Mouse (Mus musculus): ENCODE results near the gene Tmem136.
A peak's percentile ranks its signal among the peaks of the same experiment; 100 is the strongest.
"Not testable (repeated sequence)": the region's sequence is repeated elsewhere in the genome, so short reads cannot be mapped to it uniquely, and the experiment has no call there.

Tmem136 gene

DNA sequence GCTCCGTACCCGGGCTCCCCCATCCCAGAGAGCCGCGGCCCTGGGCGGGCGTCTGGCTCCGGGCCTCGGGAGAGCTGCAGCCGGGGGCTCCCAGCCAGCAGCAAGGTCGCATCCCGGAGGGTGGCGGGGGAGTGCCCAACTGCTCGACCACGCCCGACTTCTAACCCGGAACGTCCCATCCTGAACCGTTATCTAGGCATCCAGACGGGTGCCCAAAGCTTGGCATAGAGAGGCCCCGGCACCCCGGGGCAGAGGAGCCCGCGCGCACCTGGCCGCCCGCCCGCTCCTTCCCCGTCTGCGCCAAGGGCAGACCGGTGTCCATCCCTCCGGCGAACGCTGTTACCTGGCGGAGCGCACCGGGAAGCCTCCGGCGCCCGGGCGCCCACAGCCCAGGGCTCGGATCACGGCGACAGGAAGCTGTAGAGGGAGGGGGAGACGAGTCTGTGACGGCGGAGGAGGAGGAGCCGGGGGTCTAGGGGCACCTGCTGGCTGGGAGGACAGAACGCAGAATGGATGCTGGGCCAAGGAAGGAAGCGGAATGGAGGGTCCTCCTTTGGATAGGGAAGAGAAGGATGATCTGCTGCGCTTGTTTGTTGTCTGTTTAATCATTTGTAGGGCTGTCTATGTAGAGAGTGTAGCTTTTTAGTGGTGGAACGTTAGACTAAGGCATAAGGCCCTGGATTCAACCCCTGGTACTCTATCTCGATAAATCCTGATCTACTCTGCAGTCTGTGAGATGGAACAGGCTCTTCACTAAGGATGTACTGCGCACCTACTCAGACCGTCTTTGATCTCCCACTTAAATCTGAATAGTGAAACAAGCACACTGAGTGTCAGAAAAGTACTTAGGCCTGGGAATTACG, at the start of gene Tmem136:
Gene Tmem136 (minus strand): TSS at position 437 of the 863 bp plus-strand sequence.
- peak; percentile 82 for DNase-seq (ENCODE audit: inconsistent ontology term)

DNA sequence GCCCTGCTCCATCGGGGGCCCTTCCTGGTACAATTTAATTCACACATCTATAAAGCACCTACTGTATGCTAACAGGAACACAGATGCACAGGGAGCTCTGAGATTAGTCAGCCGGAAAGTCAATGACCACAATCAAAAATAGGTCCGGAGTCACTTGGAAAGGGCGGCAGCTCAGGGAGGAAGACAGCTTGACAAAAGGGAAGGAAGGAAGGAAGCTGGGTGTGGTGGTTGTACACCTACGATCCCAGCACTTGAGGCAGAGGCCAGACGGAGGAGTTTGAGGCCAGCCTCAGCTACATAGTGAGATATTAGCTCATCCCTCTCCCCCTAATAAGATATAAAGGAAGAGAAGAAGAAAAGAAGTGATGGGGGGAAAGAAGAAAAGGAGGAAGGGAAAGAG, 39.6 kb upstream of the Tmem136 start:
- DNase-seq (ENCODE audit: inconsistent ontology term) = no peak

DNA sequence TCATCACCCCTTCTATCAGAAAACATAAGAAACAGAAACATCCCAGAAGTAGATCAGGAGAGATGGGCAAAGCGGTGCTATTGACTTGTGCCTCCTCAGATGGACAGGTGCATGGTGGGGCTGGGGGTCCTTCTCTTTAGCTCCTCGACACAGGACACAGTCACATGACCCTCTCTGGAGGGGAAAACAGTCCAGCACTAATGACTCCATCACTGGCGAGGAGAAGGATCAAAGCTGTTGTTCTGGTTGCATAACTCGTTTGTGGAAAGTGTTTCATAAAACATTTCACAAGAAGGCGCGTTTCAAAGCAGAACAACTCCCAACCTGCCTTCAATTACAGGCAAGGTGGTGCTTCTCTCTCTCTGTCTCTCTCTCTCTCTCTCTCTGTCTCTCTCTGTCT, 35.4 kb upstream of the Tmem136 start:
- DNase-seq (ENCODE audit: inconsistent ontology term) = no peak

DNA sequence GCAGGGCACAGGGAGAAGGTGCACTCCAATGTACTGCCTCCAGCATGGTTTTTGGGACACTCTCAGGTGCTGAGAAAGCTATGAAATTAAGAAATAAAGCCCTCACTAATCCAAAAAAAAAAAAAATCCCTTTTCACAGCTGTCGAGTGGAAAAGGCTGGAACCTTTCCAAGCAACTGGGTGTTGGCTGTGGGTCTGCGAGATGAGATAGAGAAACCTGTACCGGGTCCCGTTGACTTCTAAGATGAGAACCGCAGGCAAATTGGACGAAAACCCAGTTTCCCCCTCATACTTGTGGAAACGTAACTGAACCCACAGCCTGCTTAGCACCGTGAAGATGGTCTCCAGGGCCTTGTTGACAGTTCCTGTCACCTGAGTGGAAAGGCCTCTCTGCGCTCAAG, 34.6 kb upstream of the Tmem136 start:
- DNase-seq (ENCODE audit: inconsistent ontology term) = no peak

DNA sequence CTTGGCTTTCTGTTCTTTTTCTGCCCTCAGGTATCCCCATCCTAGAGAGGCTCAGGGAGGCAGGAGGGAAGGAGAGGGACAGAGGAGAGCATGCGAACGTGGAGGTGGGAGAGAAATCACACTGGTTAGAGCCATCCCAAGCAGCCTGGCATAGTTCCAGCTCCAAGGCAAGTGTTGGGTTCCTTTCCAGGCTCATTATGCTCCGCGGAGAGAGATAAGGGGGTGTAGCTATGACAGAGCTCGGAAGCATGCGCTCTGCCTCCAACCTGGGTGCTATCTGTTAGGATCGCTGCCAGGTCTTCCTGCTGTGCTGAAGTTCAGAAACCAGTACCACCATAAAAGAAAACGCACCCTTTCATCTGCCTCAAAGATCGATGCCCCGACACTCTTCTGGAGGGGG, 33.7 kb upstream of the Tmem136 start:
- no peak for DNase-seq (ENCODE audit: inconsistent ontology term)

DNA sequence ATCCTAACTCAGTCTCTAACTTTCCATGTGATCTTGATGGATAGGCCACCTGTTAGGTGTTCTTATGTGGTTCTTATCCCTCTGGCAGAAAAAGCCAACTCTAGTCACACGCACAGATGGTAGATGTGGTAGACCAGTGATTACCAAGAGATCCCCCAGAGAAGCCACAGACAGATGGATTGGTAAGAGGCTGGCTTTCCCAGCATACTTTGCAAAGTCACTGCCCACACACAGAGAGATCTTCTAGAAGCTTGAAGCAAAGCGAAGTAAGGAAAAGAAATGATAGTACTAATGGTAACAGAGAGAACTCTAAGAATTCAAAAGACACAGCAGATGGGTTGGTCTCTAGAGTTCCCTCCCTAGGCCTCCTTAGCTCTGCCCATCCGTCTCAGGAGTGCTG, 33.1 kb upstream of the Tmem136 start:
- DNase-seq (ENCODE audit: inconsistent ontology term) = no peak

DNA sequence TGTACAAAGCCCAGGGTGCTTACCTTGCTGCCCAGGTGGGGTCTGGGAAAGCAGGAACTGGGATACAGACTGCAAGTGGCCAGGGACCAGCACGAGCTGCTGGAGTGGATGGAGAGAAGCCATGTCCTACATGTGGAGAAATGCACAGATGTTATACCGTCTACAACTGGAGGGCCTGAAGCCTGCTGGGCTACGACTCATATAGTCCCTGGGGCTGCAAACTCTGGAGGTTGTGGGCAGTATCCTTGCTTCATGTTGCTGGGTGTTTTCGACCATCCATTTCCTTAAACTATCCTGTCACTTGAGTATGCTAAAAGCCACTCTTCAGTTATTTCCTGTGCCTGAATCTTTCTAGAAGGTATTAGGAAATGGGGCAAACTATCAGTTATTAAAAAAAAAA, 28.8 kb upstream of the Tmem136 start:
- DNase-seq (ENCODE audit: inconsistent ontology term) = no peak

DNA sequence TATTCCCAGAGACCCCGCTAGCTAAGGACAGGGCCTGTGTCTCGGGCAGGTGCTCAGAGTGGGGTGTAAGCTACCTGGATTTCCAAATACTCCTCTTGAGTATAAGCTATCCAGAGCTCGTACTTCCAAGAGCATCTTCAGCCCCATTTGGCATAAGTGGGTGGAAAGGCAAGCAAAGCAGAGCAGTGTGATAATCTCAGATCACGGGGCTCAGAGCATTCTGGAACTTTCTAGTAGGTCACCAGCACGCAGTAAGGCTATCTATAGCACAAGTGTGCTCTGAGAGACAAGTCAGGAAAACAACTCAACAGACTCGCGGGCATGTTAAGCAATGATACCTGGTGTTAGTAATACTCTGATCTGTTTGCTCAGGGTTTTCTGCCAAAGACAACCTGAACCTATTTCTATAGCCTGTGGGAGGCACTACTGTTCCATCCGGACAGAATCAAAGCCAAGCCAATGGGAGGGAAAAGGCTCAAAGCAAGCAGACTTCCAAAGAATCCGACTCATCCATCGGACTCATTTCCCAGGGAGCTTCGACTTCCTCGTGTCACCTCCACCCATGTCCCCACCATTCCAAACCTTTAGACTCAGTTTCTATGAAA, 27.9 kb upstream of the Tmem136 start:
- DNase-seq (ENCODE audit: inconsistent ontology term) = peak; percentile 10

DNA sequence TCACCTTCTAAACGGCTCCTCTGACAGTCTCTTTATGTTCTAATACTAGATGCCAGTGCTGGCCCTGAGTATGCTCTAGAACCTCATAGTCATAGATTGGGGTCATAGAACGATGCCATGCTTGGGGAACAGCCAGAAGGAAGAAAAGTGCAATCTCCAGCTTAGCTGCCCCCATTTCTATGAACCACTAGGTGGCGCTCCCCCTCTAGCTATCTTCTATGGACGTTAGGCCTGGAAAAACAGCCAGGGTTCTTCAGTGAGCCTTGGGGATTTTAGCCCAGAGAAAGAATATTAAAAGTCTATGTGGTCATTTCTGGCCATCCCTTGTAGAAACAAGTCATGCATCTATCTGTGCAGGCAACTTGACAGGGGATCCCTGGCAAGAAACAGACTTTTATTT, 25.5 kb upstream of the Tmem136 start:
- peak; percentile 65 for DNase-seq (ENCODE audit: inconsistent ontology term)

DNA sequence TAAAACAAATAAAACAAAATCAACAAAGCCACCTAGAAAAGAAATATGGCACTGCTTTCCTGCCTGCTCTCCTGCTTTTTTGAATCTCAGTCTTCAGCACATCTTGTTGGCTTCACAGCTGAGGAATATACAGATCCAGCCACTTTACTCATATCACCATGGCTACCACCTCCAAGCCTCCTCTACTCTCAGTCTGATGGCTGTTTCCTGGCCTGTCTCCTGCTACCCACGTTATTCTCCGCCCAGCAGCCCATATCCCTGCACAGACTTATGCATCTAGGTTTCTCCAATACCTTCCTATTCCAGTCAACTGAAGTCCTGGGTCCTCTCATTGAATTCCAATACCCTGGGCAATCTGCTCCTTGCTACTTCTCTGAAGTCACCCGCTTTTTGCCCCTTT, 17.2 kb upstream of the Tmem136 start:
- no peak for DNase-seq (ENCODE audit: inconsistent ontology term)

DNA sequence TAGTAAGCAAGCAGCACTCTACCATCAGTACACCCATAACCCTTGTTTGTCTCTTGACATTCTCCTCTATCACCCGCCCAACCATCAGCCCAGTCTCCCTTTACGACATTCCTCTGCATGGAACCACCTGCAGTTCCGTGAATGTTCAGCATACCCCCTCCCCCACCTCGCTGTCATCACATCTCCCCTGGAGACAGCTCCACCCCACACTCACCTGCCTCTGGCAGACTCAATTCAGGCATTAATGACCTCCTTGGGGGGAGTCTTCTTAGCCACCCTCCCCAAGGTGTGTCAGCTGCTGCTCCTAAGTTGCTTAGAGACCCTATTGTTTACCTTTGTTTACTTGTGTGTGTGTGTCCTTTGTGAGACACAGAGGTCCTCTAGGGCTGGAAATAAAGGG, 16.0 kb upstream of the Tmem136 start:
- DNase-seq (ENCODE audit: inconsistent ontology term) = no peak

DNA sequence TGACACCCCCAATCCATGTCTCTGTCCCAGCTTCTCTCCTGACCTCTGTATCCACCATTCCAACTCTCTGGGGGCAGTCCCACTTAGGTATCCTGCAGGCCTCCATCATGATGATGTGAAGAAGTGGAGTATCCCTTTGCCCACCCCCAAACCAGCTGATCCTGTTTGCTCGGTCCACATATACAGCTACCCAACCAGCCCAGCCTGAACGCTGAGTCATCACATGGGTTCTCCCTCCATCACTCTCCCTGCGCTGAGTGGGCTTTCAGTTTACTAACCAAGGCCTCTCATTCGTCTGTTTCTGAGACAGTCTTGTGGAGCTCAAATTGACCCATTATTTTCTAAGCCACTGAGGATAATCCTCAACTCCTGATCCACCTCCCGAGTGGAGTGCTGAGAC, 15.6 kb upstream of the Tmem136 start:
- DNase-seq (ENCODE audit: inconsistent ontology term) = no peak

DNA sequence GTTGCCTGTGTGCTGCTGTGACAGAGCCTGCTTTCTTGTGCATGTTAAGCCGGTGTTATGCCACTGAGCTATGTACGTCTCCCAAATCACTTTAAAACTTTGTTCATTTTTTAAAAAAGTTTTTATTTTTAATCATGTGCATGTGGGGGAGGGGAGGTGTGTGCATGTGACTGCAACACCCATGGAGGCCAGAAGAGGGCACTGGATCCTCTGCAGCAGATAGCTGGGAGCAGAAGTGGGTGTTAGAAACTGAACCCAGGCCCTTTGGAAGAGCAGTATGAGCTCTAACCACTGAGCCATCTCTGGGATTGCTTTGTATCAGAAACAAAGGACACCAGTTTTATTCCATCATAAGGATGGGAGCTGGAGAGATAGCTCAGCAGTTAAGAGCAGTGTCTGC, 14.3 kb upstream of the Tmem136 start:
- DNase-seq (ENCODE audit: inconsistent ontology term) = no peak

DNA sequence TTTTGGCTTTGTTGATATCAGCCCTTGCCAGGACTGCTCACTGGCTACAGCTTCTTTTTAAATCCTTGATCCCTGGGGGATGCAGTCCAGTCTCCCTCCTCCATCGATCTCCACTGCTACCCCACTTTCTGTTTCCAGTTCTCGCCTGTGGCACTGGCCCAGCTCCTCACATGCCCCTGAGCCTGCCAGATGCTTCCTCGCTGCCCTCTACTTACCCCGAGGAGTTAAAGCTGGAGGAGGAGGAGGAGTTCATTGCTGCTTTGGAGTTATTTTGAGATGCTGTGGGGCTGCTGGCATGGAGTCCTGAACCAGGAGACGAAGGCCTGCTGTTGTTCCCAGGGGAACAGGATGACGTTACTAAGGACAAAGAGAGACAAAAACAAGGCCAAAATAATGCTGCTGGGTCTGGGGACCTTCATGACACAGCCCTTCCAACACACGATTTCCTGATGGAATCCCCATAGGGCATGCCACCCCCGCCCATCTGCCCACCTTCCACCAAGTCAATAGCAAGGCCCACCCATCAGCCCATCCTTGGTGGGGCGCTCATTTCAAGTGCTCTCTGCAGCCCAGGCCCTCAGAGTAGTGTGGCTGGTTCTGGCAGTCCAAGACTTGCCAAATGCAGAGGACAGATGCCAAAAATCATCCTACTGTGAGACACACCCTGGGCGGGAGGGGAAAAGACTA, 10.9 kb upstream of the Tmem136 start:
- no peak for DNase-seq (ENCODE audit: inconsistent ontology term)

DNA sequence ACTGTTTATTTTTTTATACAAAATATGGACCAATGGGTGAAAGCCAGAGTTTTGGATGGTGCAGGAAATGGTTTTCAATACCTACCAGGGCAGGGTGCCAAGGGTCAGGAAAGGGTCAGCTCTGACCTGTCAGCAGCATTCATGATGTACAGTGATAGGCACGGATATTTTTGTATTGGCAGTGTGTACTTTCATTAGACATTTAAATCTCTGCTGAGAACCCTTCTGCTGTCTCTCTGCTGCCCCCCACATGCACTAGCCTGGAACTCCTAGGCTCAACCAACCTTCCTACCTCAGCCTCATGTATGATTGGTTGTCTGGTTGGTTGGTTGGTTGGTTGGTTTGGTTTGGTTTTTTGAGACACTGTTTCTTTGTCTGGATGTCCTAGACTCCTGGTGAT, 6.0 kb upstream of the Tmem136 start:
- DNase-seq (ENCODE audit: inconsistent ontology term) = no peak

DNA sequence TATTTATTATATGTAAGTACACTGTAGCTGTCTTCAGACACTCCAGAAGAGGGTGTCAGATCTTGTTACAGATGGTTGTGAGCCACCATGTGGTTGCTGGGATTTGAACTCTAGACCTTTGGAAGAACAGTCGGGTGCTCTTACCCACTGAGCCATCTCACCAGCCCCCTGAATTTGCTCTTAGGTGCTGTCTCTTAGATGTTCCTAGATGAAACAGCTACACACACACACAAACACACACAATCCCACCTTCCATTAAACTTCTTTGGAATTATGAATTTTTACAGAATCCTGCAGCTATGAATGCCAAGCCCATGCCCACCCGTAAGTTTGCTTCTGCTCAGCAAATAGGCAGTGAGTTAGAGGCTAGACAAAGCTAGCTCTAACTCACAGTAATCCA, 5.6 kb upstream of the Tmem136 start:
- not testable (repeated sequence) for DNase-seq (ENCODE audit: inconsistent ontology term)

DNA sequence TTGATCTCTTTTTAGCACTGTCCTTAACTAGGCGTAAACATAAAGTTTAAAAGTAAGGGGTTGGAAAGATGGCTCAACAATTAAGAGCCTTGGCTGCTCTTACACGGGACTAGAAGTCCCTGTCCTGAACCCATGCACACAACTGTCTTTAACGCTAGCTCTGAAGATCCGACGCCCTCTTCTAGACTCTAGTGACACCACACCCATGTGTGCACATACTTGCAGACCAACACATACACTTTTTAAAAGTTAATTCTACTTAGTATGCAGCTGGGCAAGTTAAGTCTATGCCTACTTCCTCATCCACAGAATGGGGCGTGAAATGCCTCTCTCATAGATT, 597 bp upstream of the Tmem136 start:
- no peak for DNase-seq (ENCODE audit: inconsistent ontology term)

DNA sequence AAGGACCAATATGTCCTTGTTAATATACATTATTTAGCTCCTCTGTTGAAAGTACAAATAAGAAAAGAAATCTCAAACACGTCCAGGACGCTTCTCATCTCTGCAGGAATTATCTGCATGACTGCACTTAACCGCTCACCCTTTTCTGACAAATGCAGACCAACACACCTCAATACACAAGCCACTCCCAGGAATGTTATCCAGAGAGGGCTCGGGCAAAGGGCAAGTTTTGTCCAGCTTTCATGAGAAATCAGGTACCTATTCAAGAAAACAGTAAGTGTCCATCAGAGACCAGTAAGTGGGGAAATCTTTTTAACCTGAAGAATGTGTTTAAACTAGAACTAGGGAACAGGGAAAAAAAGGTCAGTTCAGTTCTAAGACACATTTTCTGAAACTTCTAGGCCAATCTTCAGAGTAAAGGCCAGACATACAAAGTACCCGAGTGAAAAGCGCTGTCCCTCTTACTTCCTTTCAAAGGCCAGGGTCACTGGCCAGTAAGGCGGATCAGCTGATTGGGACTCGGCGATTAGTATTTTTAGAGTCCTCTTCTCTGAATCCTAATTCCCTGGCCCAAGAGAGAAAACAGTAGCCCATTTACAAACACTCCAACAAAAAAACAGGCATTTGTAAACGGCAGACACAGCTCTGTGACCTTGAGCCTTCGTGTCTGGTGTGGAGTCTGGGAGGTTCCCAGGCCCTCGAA, 788 bp downstream of the Tmem136 start:
- DNase-seq (ENCODE audit: inconsistent ontology term) = no peak

DNA sequence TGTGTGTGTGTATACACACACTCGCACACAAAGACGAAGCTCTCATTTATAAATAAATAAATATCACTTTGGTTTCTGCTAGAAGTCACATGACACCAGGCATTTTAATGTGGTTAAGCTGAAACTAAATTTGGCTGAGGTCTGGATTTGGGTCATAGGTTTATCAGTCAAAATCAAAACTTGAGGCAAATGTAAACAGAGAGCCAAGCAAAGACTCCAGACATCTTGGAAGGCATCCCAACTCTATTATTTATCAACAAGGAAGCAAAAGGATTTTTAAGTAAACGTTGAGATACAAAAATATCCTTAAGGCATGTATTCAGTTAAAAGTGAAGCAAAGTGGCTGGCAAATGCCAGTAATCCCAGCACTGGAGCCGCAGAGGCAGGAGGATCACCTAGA, 1.5 kb downstream of the Tmem136 start:
- DNase-seq (ENCODE audit: inconsistent ontology term) = no peak

DNA sequence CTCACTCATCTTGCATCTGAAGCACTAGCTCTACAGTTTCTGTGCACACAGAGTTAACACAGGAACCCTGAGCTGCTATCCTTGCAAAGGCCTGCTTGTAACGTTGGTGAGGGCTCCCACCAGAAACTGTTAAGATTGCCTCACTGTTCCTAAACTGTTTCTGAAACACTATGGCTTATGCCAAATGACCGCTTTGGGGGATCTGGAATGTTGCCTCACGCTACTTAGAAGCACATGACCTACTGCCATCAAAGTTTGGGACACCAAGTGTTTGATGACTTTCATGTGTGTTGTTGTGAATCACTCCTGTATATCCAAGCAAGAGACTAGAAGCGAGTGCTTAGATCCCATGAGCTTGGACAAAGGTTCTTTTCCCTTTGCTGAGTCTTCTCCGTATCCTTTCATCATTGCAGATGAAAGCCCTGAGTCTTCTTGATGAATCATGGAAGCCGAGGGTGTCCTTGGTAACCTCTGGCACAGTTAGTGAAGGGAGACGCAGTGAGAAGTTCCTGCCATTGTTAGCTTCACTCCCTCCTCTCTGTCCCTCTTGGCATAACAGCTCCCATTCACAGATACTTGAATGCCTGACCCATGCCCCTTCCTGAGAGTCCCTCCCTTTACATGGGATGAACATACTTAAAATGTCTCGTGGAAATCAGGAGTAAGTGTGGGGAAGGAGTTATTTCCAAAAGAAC, 5.9 kb downstream of the Tmem136 start:
- DNase-seq (ENCODE audit: inconsistent ontology term) = no peak

DNA sequence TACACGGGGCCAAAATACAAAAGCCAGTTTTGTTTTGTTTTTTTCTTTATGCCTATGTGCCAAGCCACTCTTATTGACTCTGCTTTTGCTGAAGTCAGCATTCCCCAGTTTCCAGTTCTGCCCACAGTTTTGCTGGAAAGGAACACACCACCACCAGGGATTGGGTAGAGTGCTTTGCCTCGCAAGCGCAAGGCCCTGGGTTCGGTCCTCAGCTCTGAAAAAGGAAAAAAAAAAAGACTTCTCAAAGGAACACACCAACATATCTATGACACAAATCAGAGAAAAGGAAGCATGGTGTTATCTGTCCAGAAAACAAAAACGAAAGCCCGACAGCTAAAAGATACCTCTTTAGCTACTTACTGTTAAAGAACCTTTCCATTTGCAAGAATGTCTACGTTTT, 7.2 kb downstream of the Tmem136 start:
- no peak for DNase-seq (ENCODE audit: inconsistent ontology term)

DNA sequence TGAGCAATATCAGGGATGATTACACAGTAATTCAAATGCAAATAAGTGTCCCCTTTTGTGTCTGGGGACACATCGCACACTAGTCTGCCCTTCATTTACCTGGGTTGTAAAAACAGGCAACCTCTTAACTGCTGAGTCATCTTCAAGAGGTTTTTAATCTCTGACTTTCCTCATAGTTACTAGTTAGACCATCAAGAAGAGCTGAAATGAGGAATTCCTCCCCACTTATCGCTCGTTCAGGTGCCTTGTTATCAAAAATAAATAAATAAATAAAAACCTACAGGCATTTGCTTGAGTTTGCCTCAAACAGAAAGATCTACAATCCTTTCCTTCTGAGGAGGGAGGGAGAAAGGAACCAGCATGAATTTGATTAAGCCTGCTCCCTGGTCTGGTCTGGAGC, 7.6 kb downstream of the Tmem136 start:
- no peak for DNase-seq (ENCODE audit: inconsistent ontology term)

All from Muller cell, postnatal 12 days (primary cell).